Mouse (Mus musculus): ENCODE results near the gene Hyal5. TPM values are rescaled to one million over a fixed set of nuclear protein-coding genes. Genes with fewer than 3 reads are reported as not detected.

The Hyal5 gene
- polyA plus RNA-seq, 1 experiment from 2014 or later: not detected

Other genes with a start within 250 kb of the Hyal5 start
- gene Wasl, start 193.0 kb upstream of the Hyal5 start, polyA plus RNA-seq (2016; fragmentation: Nextera tagmentation; extraction: Ambion mirVana): 78.9 and 82.3 TPM in 2 replicates
- gene Hyal6, start 124.8 kb upstream of the Hyal5 start, polyA plus RNA-seq (2016; fragmentation: Nextera tagmentation; extraction: Ambion mirVana): not detected in 2 replicates
- not detected in 2 replicates for gene Hyal4, start 109.7 kb upstream of the Hyal5 start, polyA plus RNA-seq (2016; fragmentation: Nextera tagmentation; extraction: Ambion mirVana)
- not detected in 2 replicates for gene Spam1, start 66.8 kb upstream of the Hyal5 start, polyA plus RNA-seq (2016; fragmentation: Nextera tagmentation; extraction: Ambion mirVana)
- 1.6 and 1.7 TPM in 2 replicates for gene Tmem229a, start 98.3 kb downstream of the Hyal5 start, polyA plus RNA-seq (2016; fragmentation: Nextera tagmentation; extraction: Ambion mirVana)

All from hindbrain, embryonic 12.5 days (tissue).